Mouse (Mus musculus) mesoderm, embryonic 11.5 days (tissue): ENCODE measurements around the gene Myo1b.

ENCODE experiments used
- DNase-seq: peaks from one replicate; pipeline ENCODE4 v3.0.0-alpha.2; 2012; ENCODE audit warnings: low read depth, low spot score

The Myo1b gene

DNA sequence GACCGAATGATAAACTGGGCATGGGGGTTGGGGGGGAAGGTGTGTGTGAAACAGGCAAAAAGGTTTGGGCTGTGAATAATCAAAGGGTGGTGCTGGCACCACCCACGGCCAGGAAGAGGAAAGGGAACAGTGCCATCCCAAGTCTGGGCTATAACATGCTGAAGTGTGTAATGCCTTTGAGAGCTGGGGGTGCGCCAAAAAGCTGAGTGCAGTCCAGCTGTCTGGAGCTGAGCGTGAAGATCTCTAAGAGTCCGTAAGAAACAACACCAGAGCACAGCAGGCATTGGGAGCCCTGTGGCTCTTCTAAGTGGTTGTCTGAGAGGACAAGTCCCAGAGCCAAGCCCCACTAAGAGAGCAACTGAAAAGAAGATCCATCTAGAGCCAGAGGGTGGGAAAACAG lies 63.6 kb downstream of the Myo1b start:
- DNase-seq: no peak

GRCm38 (mm10) chr1:51849570-51850211 lies 66.2 kb downstream of the Myo1b start:
- DNase-seq: no peak

- DNase-seq: no peak
These were observed 70.4 kb downstream of the Myo1b start for GRCm38 (mm10) chr1:51845264-51846036.

- no peak for DNase-seq
These were observed 77.8 kb downstream of the Myo1b start for GRCm38 (mm10) chr1:51837845-51838623.

DNA sequence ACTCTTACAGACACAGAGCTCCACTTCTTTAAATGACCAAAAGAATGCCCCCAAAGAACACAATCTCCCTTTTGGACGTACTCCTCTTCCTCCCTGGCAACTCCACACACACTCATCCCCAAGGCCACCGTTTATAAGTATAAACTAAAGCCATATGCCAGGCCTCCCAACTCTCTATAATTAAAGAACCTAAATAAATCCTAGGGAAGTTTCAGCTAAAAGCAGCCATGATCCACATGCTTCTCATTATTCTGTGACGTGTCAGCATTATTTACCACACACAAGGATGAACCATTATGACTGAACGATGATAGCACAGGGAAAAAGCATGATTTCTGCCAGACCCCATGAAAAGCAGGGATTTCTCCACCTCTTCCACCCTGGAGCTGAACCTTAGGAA lies 78.6 kb downstream of the Myo1b start:
- DNase-seq: no peak

- DNase-seq: no peak
These were observed 80.1 kb downstream of the Myo1b start for GRCm38 (mm10) chr1:51835795-51836194.

DNA sequence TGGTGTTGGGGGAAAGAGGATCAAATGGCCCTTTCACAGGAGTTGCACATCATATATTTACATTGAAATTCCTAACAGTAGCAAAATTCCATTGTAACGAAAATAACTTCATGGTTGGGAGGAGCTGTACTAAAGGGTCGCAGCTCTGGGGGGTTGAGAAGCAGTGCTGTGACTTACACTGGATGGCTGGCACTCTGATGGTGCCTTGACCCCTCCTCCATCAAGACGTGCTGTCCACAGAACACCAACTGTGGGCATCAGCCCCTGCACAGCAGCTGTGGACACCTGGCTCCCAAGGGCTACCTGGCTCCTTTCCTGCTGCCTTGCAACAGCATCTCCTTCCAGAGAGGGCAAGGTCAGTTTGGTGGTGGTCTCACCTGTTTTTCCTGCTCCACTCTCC lies 81.8 kb downstream of the Myo1b start:
- no peak for DNase-seq

DNA sequence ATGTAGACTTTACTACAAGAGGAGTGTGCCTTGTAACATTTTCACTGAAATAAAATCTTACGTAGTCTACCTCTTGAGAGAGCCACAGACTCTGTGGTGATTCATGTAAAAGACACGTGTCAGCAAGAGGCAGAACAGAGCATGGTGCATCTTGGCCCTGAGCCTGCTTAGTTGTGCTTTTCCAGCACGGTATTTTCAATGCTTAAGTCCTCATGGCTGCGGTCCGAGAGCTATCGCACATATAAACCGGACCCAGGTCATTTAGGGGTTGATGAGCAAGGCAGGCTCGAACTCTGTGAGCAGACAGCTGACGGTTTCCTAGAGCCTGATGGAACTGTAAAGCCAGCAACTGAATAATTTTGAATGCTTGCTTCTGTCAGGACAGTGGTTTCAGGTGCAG lies 86.5 kb downstream of the Myo1b start:
- no peak for DNase-seq

DNA sequence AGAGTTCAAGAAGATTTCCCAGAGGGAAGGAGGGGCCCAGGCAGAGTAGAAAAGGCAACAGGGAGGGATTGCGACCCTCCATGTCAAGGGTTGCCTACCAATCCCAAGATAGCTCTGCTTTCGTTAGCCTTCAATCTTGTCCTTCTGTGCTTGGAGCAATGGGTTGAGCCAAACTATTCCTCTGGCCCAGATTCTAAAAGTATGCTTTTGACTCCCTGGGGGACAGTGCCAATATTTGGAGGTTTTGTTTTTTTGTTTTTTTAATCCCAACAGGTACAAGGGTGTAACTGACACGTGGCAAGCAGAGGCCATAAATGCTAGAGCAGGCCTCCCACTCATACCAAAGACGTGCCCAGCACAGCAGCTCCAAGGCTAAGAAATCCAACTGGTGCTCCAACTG lies 93.3 kb downstream of the Myo1b start:
- DNase-seq: no peak

DNA sequence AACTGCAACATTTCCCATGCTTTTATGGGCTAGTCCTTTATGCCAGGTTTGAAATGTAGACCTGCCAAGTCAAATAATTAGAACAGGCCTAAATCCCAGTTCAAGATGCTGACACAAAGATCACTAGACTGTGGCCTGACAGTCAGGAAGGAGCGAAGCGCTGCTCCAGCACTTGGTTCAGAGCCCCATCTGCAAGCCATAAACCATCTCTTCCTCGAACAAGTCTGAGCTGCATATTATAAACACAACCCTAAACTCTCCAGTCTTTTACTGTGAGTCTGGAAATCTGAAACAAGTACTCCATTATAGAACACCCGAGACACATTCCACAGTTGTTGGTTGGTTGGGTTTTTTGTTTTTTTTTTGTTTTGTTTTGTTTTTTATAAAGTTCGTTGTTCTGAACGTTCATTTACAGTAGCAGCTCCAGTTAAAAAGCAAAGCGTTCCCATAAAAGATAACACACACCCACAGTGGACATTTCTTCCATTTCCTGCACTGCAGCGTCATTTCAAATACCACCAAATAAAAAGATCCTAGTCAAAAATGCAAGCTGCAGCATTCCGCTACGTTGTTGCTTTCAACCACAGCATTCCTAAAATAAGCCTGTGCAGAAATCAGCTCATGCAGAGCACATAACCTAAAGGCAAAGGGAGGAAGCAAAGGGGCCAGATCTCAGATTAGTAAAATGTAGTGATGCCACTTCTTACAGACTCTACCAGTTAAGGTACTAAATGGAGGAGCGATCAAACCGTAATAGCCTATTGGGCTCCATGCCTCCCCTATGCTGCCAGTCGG lies 94.0 kb downstream of the Myo1b start:
- peak; percentile 35 for DNase-seq

- no peak for DNase-seq
These were observed 95.4 kb downstream of the Myo1b start for GRCm38 (mm10) chr1:51820520-51820919.

- no peak for DNase-seq
These were observed 95.8 kb downstream of the Myo1b start for GRCm38 (mm10) chr1:51820013-51820441.

GRCm38 (mm10) chr1:51815636-51816035 lies 100.2 kb downstream of the Myo1b start:
- no peak for DNase-seq

DNA sequence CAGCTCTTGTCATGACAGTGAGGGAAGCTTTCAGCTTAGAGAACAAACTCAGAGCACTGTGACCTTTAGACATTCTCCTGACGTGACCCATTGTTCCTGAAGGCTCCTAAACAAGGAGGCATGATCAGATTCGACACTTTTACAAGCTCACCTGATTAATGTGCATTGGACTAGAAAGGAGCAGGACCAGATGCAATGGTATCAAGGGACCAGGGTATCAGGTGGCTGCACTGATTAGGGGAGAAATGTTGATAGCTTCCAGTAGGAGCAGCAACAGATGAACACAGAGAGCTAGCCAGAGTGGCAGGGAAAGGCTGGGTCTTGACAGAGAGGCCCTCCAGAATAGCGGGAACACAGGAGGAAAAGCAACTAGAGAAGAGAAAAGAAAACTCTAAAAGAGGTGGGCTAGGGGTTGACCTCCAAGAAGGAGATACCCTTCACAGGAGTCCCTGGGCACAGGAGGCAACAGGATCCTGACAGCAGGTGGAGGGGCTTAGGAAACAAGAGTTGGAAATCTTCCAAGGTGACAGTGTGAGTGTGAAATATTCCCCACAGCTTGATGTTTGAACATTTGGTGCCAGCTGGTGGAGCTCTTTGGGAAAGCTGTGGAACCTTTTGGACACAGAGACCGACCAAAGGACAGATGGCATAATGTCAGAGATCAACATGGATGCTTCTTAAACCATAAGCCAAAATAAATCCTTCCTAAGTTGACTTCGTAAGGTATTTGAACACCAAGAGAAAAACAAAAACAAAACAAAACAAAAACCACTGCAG lies 100.8 kb downstream of the Myo1b start:
- peak; percentile 56 for DNase-seq

DNA sequence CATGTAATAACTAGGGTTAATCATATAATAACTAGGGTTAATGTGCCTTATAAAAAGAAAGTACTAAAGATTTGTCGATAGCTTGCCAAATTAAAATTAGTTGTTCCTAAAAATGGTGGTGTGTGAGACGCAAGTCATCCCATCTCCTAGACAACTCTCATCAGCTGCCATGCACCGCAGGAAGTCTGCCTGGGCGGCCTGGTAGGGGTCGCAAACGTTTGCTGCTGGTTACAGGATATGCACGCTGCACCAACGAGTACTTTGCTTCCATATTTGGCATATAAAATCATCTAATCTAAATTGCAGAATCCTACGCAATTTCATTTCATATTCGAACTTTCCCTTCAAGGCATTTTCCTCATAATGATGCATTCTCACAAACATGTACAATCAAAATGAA lies 107.0 kb downstream of the Myo1b start:
- DNase-seq: no peak

GRCm38 (mm10) chr1:51808228-51808627 lies 107.6 kb downstream of the Myo1b start:
- no peak for DNase-seq

- DNase-seq: no peak
These were observed 110.7 kb downstream of the Myo1b start for GRCm38 (mm10) chr1:51805040-51805610.

DNA sequence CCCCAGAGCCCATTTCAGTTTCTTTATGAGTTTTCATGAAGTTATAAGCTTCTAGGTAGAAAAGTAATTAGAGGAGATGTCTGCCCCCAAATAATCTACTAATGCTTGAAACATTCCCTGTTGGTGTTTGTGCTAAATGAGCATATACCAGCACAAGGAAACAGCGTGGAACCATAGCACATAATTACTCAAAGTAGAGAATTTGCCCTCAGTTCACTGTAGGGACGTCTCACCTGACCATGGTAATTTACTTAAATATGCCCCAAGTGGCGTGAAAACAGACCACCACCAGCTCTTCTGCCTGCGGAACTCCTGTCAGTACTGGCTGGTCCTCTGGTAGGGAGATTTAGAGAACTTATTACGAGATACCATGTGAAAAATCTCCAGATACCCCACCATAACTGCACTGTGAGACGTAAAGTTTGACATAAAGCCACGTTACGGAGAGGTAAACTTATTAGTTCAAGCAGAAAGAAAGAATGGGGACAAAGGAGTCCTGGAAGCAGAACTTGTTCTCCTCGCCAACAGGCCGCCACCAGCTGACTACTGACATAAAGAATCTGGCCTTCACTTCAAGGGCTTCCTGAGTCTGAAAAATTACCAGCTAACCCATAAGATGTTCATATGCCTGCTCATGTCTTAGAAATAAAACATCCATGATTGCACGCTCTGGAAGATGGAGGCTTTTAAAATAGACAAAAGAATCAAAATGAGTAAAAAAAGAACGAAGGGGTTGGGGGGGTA lies 111.4 kb downstream of the Myo1b start:
- no peak for DNase-seq

DNA sequence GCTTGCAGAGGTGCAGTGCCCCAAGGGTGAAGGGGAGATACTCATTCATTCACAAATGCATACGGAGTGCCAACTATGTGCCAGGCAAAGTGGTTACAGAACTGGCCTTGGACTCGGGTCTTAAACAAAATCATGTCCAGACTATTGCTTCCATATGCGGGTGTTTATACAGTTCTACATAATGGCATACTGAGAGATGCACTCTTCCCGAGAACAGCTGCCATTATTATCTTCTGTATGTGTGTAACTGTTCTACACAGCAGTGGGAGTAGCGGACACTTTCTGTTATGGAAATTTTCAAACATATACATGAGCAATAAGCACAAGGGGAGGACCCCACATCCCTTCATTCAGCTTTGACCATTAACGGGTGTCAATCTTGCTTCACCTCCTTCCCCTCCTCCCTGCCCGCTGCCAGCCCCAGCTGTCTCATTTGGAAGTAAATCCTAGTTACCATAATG lies 117.8 kb downstream of the Myo1b start:
- no peak for DNase-seq
